Mouse (Mus musculus) embryonic facial prominence, embryonic 15.5 days (tissue): Measurements from ENCODE around the gene Ammecr1. TPM values are rescaled to one million over a fixed set of nuclear protein-coding genes. Genes with fewer than 3 reads are reported as not detected.

Experiments
- ATAC-seq: fragments of 200-750 bp; cut with Nextera tagmentation; 2 replicates; pipeline ENCODE4 v1.8.0; 2017; ENCODE audit warnings: low read depth, moderate TSS enrichment; ENCODE audit not compliant: insufficient number of reproducible peaks, low FRiP score, low TSS enrichment
- H3K27ac ChIP-seq: fragments of 300-500 bp; sonication (generic); replicated peaks from 2 replicates; pipeline ENCODE4 v1.5.1; 2015; ENCODE audit warnings: mild to moderate bottlenecking, inconsistent platforms
- H3K27me3 ChIP-seq: fragments of 300-500 bp; sonication (generic); 2 replicates; pipeline ENCODE4 v1.6.1; 2015; ENCODE audit warnings: inconsistent platforms
- H3K36me3 ChIP-seq: fragments of 300-500 bp; sonication (generic); 2 replicates; pipeline ENCODE4 v1.6.1; 2015; ENCODE audit warnings: mild to moderate bottlenecking, inconsistent platforms
- H3K4me1 ChIP-seq: fragments of 300-500 bp; sonication (generic); 2 replicates; pipeline ENCODE4 v1.6.1; 2015; ENCODE audit warnings: inconsistent platforms
- H3K4me2 ChIP-seq: fragments of 300-500 bp; sonication (generic); replicated peaks from 2 replicates; pipeline ENCODE4 v1.6.1; 2015; ENCODE audit warnings: mild to moderate bottlenecking, inconsistent platforms
- H3K4me3 ChIP-seq: fragments of 300-500 bp; sonication (generic); replicated peaks from 2 replicates; pipeline ENCODE4 v1.5.1; 2015; ENCODE audit warnings: mild to moderate bottlenecking, inconsistent platforms
- H3K9ac ChIP-seq: fragments of 300-500 bp; sonication (generic); 2 replicates; pipeline ENCODE4 v1.6.1; 2015; ENCODE audit warnings: inconsistent platforms
- H3K9me3 ChIP-seq: fragments of 300-500 bp; sonication (generic); replicated peaks from 2 replicates; pipeline ENCODE4 v1.6.1; 2016; ENCODE audit warnings: inconsistent platforms
- WGBS: fragments of 180-500 bp; shearing (Covaris S2); methylation state at CpG from one replicate; pipeline ENCODE4 v1.1.7; 2015; 5-methylcytosine and 5-hydroxymethylcytosine counted together
- polyA plus RNA-seq: library from polyadenylated mRNA; unstranded; fragments of >200 nt; fragmentation: Nextera tagmentation; extraction: Ambion mirVana; gene quantifications from 2 replicates; pipeline ENCODE4 v1.2.1, GENCODE M21; 2015

The Ammecr1 gene
- polyA plus RNA-seq = 18.9 and 21.2 TPM in 2 replicates

- Histone ChIP-seq H3K4me3 (peak within 1 kb of the TSS; percentile 63), H3K4me2 (peak within 1 kb of the TSS; percentile 45), H3K36me3 (no peaks in the 10 kb centered on the region), H3K9me3 (no peaks in the 10 kb centered on the region), H3K4me1 (no peaks in the 10 kb centered on the region), H3K27me3 (0 out of 2 replicates have a peak, but pooled peaks cover 4% of the 10 kb centered on the region), H3K9ac (peak within 1 kb of the TSS; percentile 62), H3K27ac (peak within 1 kb of the TSS; percentile 85)
- peak; percentile 95 for ATAC-seq
- WGBS = 20% methylated on average over 81 of the region's 112 CpGs
These were observed at the start of gene Ammecr1 for GRCm38 (mm10) chrX:142966008-142966966. Gene Ammecr1, minus strand, starts transcription at chrX:142966728.

DNA sequence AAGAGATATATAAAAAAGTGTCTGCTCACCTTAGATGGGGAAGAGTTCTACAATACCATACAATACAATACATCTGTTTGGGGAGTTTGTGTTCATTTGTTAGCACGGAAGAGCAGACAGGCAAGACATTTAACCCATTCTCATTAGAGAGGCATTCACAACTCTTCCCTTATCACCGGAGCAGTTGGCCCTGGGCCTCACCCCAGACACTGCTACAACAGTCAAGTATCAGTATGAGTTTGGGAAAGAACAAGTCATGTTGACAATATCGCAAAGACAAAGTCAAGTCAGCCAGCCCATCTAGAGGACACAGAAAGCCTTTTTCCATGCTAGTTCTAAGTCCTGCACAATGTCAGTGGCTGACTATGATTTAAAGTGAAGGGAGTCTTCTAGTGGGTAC lies 47.6 kb upstream of the Ammecr1 start:
- 72% methylated on average over 3 of the region's 3 CpGs for WGBS

GRCm38 (mm10) chrX:143012334-143012733 lies 45.8 kb upstream of the Ammecr1 start:
- no peaks in the 10 kb centered on the region for H3K9me3 ChIP-seq
- WGBS = 83% methylated on average over 3 of the region's 3 CpGs

More for the DNA sequence above, 47.6 kb upstream of the Ammecr1 start:
- ATAC-seq = no peak
- Histone ChIP-seq H3K4me1 (no peaks in the 10 kb centered on the region), H3K4me3 (no peak overlapping the region), H3K9me3 (no peaks in the 10 kb centered on the region), H3K9ac (no peak overlapping the region), H3K27ac (no peak overlapping the region), H3K27me3 (no peaks in the 10 kb centered on the region), H3K4me2 (no peak overlapping the region), H3K36me3 (no peaks in the 10 kb centered on the region)

DNA sequence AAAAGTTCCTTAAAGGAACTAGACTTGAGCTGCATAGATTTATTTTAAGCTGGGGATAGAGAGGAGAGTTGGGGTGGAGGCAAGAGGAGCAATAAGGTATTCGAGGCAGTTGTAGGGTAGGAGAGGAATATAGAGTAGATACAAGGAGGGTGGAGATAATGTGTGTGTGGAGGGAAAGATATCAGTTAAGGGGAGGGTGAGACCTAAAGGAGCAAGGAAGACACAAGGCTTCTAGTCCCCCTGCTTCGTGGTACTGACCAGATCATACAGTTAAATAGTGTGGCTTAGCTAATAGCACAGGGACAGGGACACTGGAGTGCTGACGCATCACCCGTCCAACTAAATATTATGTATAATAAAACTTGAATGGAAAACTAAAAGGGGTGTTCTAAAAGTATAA lies 45.3 kb upstream of the Ammecr1 start:
- no peaks in the 10 kb centered on the region for H3K9me3 ChIP-seq
- H3K4me2 ChIP-seq = no peak overlapping the region
- H3K27me3 ChIP-seq = no peaks in the 10 kb centered on the region
- H3K36me3 ChIP-seq = no peaks in the 10 kb centered on the region
- 75% methylated on average over 4 of the region's 4 CpGs for WGBS
- no peak overlapping the region for H3K9ac ChIP-seq
- no peak overlapping the region for H3K27ac ChIP-seq
- no peak overlapping the region for H3K4me3 ChIP-seq
- no peaks in the 10 kb centered on the region for H3K4me1 ChIP-seq
- ATAC-seq = no peak

More at GRCm38 (mm10) chrX:143012334-143012733, 45.8 kb upstream of the Ammecr1 start:
- no peak overlapping the region for H3K27ac ChIP-seq
- H3K4me2 ChIP-seq = no peak overlapping the region
- no peaks in the 10 kb centered on the region for H3K27me3 ChIP-seq
- H3K9ac ChIP-seq = no peak overlapping the region
- H3K36me3 ChIP-seq = no peaks in the 10 kb centered on the region
- no peaks in the 10 kb centered on the region for H3K4me1 ChIP-seq
- H3K4me3 ChIP-seq = no peak overlapping the region
- ATAC-seq = no peak

- no peak overlapping the region for H3K4me3 ChIP-seq
- no peak for ATAC-seq
- no peaks in the 10 kb centered on the region for H3K27me3 ChIP-seq
- H3K9me3 ChIP-seq = no peaks in the 10 kb centered on the region
- no peak overlapping the region for H3K27ac ChIP-seq
- H3K4me1 ChIP-seq = no peaks in the 10 kb centered on the region
- WGBS = 83% methylated on average over 3 of the region's 3 CpGs
- H3K9ac ChIP-seq = no peak overlapping the region
- no peaks in the 10 kb centered on the region for H3K36me3 ChIP-seq
- H3K4me2 ChIP-seq = no peak overlapping the region
These were observed 37.8 kb upstream of the Ammecr1 start for GRCm38 (mm10) chrX:143004131-143004846.

DNA sequence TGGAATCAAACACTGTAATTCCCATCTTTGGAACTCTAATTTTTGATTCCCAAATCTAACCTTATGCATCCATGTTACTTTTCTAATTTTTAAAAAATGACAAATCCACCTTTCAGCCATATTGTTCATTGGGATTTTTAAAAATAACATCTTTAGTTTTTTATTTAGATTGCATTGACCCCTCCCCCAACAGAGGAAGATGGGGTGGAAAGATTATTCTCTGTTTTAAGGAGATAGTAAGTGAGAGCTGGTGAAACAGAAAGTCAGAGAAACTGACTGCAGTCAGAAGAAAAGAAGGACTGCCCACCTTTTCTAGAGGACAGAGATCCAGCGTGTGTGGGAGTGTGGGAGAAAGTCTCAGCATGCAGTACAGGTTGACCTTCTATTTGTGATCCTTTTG lies 30.7 kb upstream of the Ammecr1 start:
- 71% methylated on average over 1 of the region's 1 CpGs for WGBS
- Histone ChIP-seq H3K9me3 (no peaks in the 10 kb centered on the region), H3K4me1 (no peaks in the 10 kb centered on the region), H3K27me3 (0 out of 2 replicates have a peak, but pooled peaks cover 4% of the 10 kb centered on the region), H3K36me3 (no peaks in the 10 kb centered on the region), H3K27ac (no peak overlapping the region), H3K9ac (no peak overlapping the region), H3K4me3 (no peak overlapping the region), H3K4me2 (no peak overlapping the region)
- ATAC-seq = no peak

DNA sequence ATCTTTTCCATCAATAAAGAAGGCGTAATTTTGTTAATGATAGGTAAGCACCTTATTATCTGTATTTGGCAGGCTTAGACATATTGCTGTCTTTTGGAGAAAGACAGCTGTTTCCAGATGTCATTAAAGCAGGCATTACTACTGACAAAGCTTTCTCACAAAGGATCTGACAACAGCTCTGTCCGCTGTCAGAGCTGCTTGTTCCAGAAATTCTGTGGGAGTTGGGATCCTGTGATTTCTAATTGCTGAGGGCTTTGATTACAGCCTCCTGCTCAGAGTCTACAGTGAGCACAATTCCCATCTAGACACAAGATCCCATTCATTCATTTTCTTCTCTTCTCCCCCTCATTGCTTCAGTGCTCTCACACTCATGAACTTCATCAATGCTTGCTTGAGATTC lies 28.0 kb upstream of the Ammecr1 start:
- no peaks in the 10 kb centered on the region for H3K36me3 ChIP-seq
- H3K4me2 ChIP-seq = no peak overlapping the region
- H3K27ac ChIP-seq = no peak overlapping the region
- ATAC-seq = no peak
- 48% methylated on average over 2 of the region's 2 CpGs for WGBS
- no peaks in the 10 kb centered on the region for H3K4me1 ChIP-seq
- no peak overlapping the region for H3K4me3 ChIP-seq
- H3K9me3 ChIP-seq = no peaks in the 10 kb centered on the region
- no peak overlapping the region for H3K9ac ChIP-seq
- 0 out of 2 replicates have a peak, but pooled peaks cover 4% of the 10 kb centered on the region for H3K27me3 ChIP-seq

DNA sequence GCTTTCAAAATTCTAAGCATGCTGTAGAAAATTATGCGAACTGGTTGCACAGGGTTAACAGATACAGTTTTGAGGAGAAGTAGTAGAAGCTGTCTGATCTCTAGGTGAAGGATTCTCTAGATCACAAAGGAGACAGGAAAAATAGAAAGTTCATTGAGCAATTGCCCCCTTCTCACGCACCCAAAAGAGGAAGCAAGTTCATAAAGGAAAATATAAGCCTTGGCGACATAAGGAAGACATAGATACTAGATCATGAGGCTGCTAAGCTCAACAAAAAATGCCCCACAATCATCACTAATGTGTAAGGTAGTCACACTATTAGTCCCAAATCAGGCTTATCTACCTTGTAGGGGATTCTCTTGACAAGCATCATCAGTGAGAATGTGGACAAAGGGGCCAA lies 17.6 kb upstream of the Ammecr1 start:
- Histone ChIP-seq H3K36me3 (no peaks in the 10 kb centered on the region), H3K27me3 (peaks cover 4% of the 10 kb centered on the region), H3K9ac (no peak overlapping the region), H3K9me3 (no peaks in the 10 kb centered on the region), H3K27ac (no peak overlapping the region), H3K4me3 (no peak overlapping the region), H3K4me2 (no peak overlapping the region), H3K4me1 (no peaks in the 10 kb centered on the region)
- WGBS = 83% methylated on average over 3 of the region's 3 CpGs
- ATAC-seq = no peak

GRCm38 (mm10) chrX:142983638-142984037 lies 17.1 kb upstream of the Ammecr1 start:
- Histone ChIP-seq H3K27me3 (peaks cover 4% of the 10 kb centered on the region), H3K4me3 (no peak overlapping the region), H3K4me1 (no peaks in the 10 kb centered on the region), H3K9ac (no peak overlapping the region), H3K4me2 (no peak overlapping the region), H3K9me3 (no peaks in the 10 kb centered on the region), H3K36me3 (no peaks in the 10 kb centered on the region), H3K27ac (no peak overlapping the region)
- ATAC-seq = no peak
- WGBS = 50% methylated on average over 6 of the region's 6 CpGs

DNA sequence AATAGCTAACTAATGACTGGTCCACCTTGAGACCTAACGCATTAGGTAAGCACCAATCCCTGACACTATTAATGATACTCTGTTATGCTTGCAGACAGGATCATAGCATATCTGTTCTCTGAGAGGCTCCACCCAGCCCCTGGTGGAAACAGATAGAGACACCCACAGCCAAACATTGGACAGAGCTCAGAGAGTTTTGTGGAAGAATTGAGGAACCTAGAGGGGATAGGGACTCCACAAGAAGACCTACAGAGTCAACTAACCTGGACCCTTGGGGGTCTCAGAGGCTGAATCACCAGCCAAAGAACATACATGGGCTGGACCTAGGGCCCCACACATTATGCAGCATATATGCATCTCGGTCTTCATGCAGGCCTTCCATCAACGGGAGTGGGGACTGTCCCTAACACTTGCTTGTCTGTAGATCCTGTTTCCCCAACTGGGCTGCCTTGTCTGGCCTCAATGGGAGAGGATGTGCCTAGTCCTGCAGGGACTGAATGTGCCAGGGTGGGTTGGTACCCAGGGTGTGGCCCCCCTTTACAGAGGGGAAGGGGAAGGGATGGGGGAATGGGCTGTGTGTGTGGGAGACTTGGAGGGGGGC lies 15.1 kb upstream of the Ammecr1 start:
- H3K36me3 ChIP-seq = no peaks in the 10 kb centered on the region
- 86% methylated on average over 3 of the region's 3 CpGs for WGBS
- H3K9me3 ChIP-seq = no peaks in the 10 kb centered on the region
- H3K27ac ChIP-seq = no peak overlapping the region
- H3K4me1 ChIP-seq = no peaks in the 10 kb centered on the region
- H3K27me3 ChIP-seq = peaks cover 4% of the 10 kb centered on the region
- ATAC-seq = no peak
- no peak overlapping the region for H3K4me2 ChIP-seq
- no peak overlapping the region for H3K4me3 ChIP-seq
- no peak overlapping the region for H3K9ac ChIP-seq
